ENCODE assay signal across 8 mouse cellular contexts in genomic region chrX:139231143-139231542, GRCm38 (mm10). TPM values are rescaled to one million over a fixed set of nuclear protein-coding genes. Genes with fewer than 3 reads are reported as not detected.
A peak's percentile ranks its signal among the peaks of the same experiment; 100 is the strongest.
DNase-seq lines count a peak whose midpoint lies in the region; ATAC-seq and TF ChIP-seq lines count a peak whose summit lies in the region.
"Had no signal": no experiment of that assay in that cellular context is flagged by ENCODE, and none has a peak within 500 bp of the region (broad histone marks: within the 10 kb centered on the region; RNA-seq: fewer than 3 reads in every experiment).

No protein-coding gene starts in this region.

- intact Hi-C loops in gastrocnemius, postnatal 14 days (cut with DNase I; ENCODE audit: low total_unique reads) = no loop called here

- WGBS in hindbrain, embryonic 16.5 days = 35% methylated on average over 9 of the region's 9 CpGs
- WGBS in limb, embryonic 14.5 days = 39% methylated on average over 9 of the region's 9 CpGs
- 39% methylated on average over 9 of the region's 9 CpGs for WGBS in midbrain, embryonic 16.5 days

- H3K9me3 ChIP-seq in hindbrain, embryonic 16.5 days (ENCODE audit: control insufficient read depth, low read length) = no peaks in the 10 kb centered on the region
- H3K9me3 ChIP-seq in limb, embryonic 14.5 days (ENCODE audit: control insufficient read depth, low read length) = no peaks in the 10 kb centered on the region; the same call in 1 of the 2 replicates
- no peaks in the 10 kb centered on the region for H3K9me3 ChIP-seq in midbrain, embryonic 16.5 days (replicated peaks; ENCODE audit: control insufficient read depth, low read length, poor library complexity, severe bottlenecking)

- peak; percentile 87 for DNase-seq in adrenal gland, adult 2 months
- DNase-seq in gastrocnemius, postnatal 14 days = peak; percentile 71
- DNase-seq in limb, embryonic 14.5 days (ENCODE audit: low spot score) = peak; percentile 58
- DNase-seq in urinary bladder, postnatal 36 days (ENCODE audit: low spot score in 2 of 2) = peak; percentile 22 to 56

- TF ChIP-seq POLR2A in limb, embryonic 14.5 days (IDR thresholded peaks at IDR 0.05; ENCODE audit: borderline replicate concordance, extremely low read depth, insufficient read depth, insufficient read length) = no peak

- H3K27ac ChIP-seq in hindbrain, embryonic 16.5 days (ENCODE audit: low read depth, low read length) = no peak overlapping the region
- no peak overlapping the region for H3K27ac ChIP-seq in limb, embryonic 14.5 days (replicated peaks; ENCODE audit: low read depth, low read length)
- H3K27ac ChIP-seq in midbrain, embryonic 16.5 days (ENCODE audit: low read length) = no peak overlapping the region

- H3K27me3 ChIP-seq in hindbrain, embryonic 16.5 days (replicated peaks; ENCODE audit: control insufficient read depth, insufficient read depth, low read length) = no peaks in the 10 kb centered on the region
- H3K27me3 ChIP-seq in limb, embryonic 14.5 days (ENCODE audit: control insufficient read depth, insufficient read depth, low read length) = no peaks in the 10 kb centered on the region
- H3K27me3 ChIP-seq in midbrain, embryonic 16.5 days (ENCODE audit: control insufficient read depth, insufficient read depth, low read depth, low read length) = no peaks in the 10 kb centered on the region

- peak overlapping the region; percentile 24 for H3K4me3 ChIP-seq in hindbrain, embryonic 16.5 days (ENCODE audit: low read length)
- H3K4me3 ChIP-seq in limb, embryonic 14.5 days (replicated peaks; ENCODE audit: low read length) = no peak overlapping the region
- peak overlapping the region; percentile 12 for H3K4me3 ChIP-seq in midbrain, embryonic 16.5 days (ENCODE audit: low read depth, low read length)

- peak overlapping the region; percentile 44 for H3K4me2 ChIP-seq in hindbrain, embryonic 16.5 days (ENCODE audit: low read length)
- 0 out of 2 replicates have a peak overlapping the region, but pooled peaks have one; percentile 2 for H3K4me2 ChIP-seq in limb, embryonic 14.5 days (replicated peaks; ENCODE audit: low read depth, low read length, severe bottlenecking)
- peak overlapping the region; percentile 46 for H3K4me2 ChIP-seq in midbrain, embryonic 16.5 days (ENCODE audit: low read length)

- no peak overlapping the region for H3K9ac ChIP-seq in hindbrain, embryonic 16.5 days (ENCODE audit: low read depth, low read length)
- no peak overlapping the region for H3K9ac ChIP-seq in limb, embryonic 14.5 days (ENCODE audit: low read depth, low read length, severe bottlenecking)
- no peak overlapping the region for H3K9ac ChIP-seq in midbrain, embryonic 16.5 days (ENCODE audit: low read depth, low read length)

- no peaks in the 10 kb centered on the region for H3K4me1 ChIP-seq in hindbrain, embryonic 16.5 days (ENCODE audit: control insufficient read depth, insufficient read depth, low read depth, low read length)
- no peaks in the 10 kb centered on the region for H3K4me1 ChIP-seq in limb, embryonic 14.5 days (ENCODE audit: control insufficient read depth, insufficient read depth, low read length)
- H3K4me1 ChIP-seq in midbrain, embryonic 16.5 days (ENCODE audit: control insufficient read depth, insufficient read depth, low read length) = no peaks in the 10 kb centered on the region

- ATAC-seq in common myeloid progenitor, adult 5-6 weeks (replicated peaks; ENCODE audit: low read depth, poor library complexity, severe bottlenecking) = peak; percentile 63; the same call in 1 of the 2 replicates
- peak; percentile 92 for ATAC-seq in hindbrain, embryonic 16.5 days
- ATAC-seq in limb, embryonic 14.5 days (ENCODE audit: low FRiP score, low read depth) = peak; percentile 80
- ATAC-seq in midbrain, embryonic 16.5 days = peak; percentile 91; the same call in 1 of the 2 replicates

- no peaks in the 10 kb centered on the region for H3K36me3 ChIP-seq in hindbrain, embryonic 16.5 days (ENCODE audit: control insufficient read depth, insufficient read depth, low read length)
- H3K36me3 ChIP-seq in limb, embryonic 14.5 days (ENCODE audit: control insufficient read depth, insufficient read depth, low read length) = peaks cover 9% of the 10 kb centered on the region; the same call in 1 of the 2 replicates
- no peaks in the 10 kb centered on the region for H3K36me3 ChIP-seq in midbrain, embryonic 16.5 days (ENCODE audit: control insufficient read depth, insufficient read depth, low read length)

RNA-seq across cellular contexts. Expression of gene Mum1l1, which starts 21.3 kb away (rescaled TPM):
- total RNA-seq in adrenal gland, adult 2 months (2021) = 1 to 10 TPM; 2.2 to 4.3 TPM
- 0.04 and 0.31 TPM in 2 replicates for polyA plus RNA-seq in adrenal gland, adult 2 months (2012; rRNA removed)
- 1.4 TPM in 1 of 2 replicates, not detected in the other for total RNA-seq in common myeloid progenitor, adult 5-6 weeks (2017)
- 1 to 10 TPM; 4.2 to 8.3 TPM for total RNA-seq in gastrocnemius, postnatal 14 days (2021)
- 12.3 and 12.4 TPM in 2 replicates for polyA plus RNA-seq in hindbrain, embryonic 16.5 days (2015; fragmentation: Nextera tagmentation; extraction: Ambion mirVana)
- 13.3 and 17.2 TPM in 2 replicates for polyA plus RNA-seq in limb, embryonic 14.5 days (2012; rRNA removed)
- 39.1 and 52.6 TPM in 2 replicates for polyA plus RNA-seq in limb, embryonic 14.5 days (2014; fragmentation: Nextera tagmentation; extraction: Ambion mirVana)
- polyA plus RNA-seq in midbrain, embryonic 16.5 days (2015; fragmentation: Nextera tagmentation; extraction: Ambion mirVana) = 9.7 and 10.4 TPM in 2 replicates

RNA-seq across cellular contexts. Expression of gene 4933428M09Rik, which starts 52.1 kb away (rescaled TPM):
- total RNA-seq in adrenal gland, adult 2 months (2021) = not detected
- not detected in 2 replicates for polyA plus RNA-seq in adrenal gland, adult 2 months (2012; rRNA removed)
- not detected in 2 replicates for total RNA-seq in common myeloid progenitor, adult 5-6 weeks (2017)
- total RNA-seq in gastrocnemius, postnatal 14 days (2021) = not detected
- polyA plus RNA-seq in hindbrain, embryonic 16.5 days (2015; fragmentation: Nextera tagmentation; extraction: Ambion mirVana) = not detected in 2 replicates
- polyA plus RNA-seq in limb, embryonic 14.5 days (2012; rRNA removed) = not detected in 2 replicates
- polyA plus RNA-seq in limb, embryonic 14.5 days (2014; fragmentation: Nextera tagmentation; extraction: Ambion mirVana) = not detected in 2 replicates
- polyA plus RNA-seq in midbrain, embryonic 16.5 days (2015; fragmentation: Nextera tagmentation; extraction: Ambion mirVana) = not detected in 2 replicates
- polyA plus RNA-seq: frontal cortex, adult 2 months had no signal
